Mouse (Mus musculus) gastrocnemius, adult 8-10 months (tissue): Measurements from ENCODE around the gene Chd2. TPM values are rescaled to one million over a fixed set of nuclear protein-coding genes. Genes with fewer than 3 reads are reported as not detected.

Experiments used
- DNase-seq, 2 experiments: peaks; one replicate each; pipeline ENCODE4 v3.0.0; 2022; ENCODE audit warnings: low spot score in 2 of 2
- total RNA-seq, 4 experiments: library from RNA; stranded (reverse); gene quantifications; 2 replicates each; pipeline ENCODE4 v1.2.4; 2022

Chd2 gene
- total RNA-seq, 4 experiments from 2014 or later: 41.6 to 49.5 (median 45.0) TPM

DNA sequence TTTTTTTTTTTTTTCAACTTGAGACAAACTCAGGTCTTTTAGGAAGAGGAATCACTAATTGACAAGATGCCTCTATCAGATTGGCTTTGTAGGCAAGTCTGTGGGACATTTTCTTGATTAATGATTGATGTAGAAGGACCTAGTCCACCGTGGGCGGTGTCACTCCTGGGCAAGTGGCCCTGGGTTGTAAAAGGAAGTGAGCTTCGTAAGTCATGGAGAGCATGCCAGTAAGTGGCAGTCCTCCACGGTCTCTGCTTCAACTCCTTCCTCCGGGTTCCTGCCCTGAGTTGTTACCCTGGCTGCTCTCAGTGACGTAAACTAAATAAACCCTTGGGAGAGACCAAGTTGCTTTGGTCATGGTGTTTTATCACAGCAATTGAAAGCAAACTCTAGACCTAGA is 22.5 kb upstream of the Chd2 start:
- no peak for DNase-seq

GRCm38 (mm10) chr7:73561492-73562055 is 19.9 kb upstream of the Chd2 start:
- DNase-seq: no peak

DNA sequence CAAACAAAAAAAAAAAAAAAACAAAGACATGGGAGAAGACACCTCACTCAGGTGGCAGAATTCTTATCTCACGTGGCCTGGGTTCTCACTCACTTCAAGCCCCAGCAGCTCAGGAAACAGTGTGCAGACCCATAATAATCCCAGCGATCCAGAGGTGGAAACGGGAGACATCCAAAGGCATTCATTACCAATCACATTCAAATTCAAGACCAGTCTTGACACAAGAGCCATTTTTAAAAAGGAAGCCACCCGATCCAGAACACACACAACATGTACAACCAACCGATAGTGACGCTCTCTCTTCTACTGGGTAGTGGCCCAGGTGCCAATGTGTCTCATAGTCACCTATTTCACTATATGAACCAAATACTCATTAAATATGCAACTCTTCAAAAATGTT is 19.2 kb upstream of the Chd2 start:
- no peak for DNase-seq

- DNase-seq: no peak
These were observed 18.2 kb upstream of the Chd2 start for GRCm38 (mm10) chr7:73559853-73560190.

GRCm38 (mm10) chr7:73559170-73559852 is 17.7 kb upstream of the Chd2 start:
- DNase-seq: no peak

- DNase-seq: peak; percentile 98
These were observed 16.9 kb upstream of the Chd2 start for GRCm38 (mm10) chr7:73558293-73559169.

GRCm38 (mm10) chr7:73557671-73558265 is 16.1 kb upstream of the Chd2 start:
- peak in 1 of 2 experiments; percentile 43 for DNase-seq

DNA sequence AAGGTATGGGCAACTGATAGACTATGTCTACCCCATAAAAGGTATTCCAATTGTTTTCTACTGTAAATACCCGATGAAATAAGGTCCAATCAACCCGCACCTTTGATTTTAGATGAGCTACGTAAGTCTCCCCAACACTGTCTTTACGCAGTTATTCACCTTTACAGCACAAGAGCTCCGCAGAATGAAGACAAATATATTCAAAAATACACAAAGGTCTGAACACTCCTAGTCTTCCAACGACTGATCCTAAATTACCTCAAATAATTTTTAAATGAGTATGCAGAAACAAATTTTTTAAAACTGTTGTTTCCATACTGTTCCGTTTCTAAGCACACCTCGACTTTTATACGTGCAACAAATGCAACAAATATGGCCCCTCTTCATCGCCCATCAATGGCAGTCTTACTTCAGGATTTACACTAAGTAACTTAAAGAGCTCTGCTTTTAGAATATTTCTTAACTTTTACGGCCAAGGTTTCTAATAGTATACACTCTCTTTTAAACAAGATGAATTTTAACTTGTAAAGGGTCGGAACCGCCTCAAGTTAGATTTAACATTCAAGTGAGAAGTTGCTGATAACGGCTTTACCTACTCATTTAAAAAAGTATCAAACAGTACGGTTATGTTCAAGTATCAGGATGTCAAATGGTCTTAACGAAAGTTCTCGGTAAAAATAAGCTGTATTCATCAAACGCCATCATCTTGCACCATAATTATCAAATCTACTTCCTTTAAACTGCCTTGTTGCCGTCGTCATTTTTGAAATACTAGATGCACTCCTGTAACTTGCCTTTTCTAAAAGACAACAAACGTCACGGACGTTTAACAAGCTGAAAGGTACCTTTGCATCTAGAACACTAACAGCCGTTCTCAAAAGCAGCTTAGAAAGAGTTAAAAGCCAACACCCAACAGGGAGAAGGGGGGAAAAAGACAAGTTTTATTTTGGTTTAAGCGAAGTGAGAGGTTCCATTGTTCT is 15.3 kb upstream of the Chd2 start:
- DNase-seq: no peak

DNA sequence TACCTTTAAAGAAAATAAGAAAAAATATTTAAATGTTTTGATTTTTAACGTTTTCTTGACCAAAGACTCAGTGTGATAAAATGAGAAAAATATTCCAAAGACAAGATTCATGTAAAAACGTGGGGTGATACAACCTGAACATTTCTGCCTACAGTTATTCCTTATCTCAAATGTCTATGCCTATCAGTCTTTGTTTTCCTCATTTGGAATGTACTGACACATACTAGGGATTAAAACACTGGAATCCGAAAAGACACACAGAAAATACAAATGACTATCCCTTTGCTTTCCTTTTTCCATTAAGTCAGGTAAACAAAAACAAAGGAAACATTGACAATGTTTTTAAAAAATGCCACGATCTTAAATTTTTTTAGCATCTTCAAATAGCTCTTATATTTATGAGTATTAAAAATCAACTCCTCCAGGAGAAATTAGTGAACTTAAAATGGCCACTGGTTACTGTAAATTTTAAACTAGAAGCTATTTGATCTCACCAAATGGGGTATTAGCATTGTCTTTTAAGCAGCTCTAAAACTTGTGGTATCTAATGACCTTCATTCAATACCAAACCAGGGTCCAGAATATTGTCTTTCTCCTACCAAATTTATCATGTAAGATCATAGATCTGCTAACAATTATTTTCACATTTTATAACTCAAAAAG is 14.4 kb upstream of the Chd2 start:
- no peak for DNase-seq

DNA sequence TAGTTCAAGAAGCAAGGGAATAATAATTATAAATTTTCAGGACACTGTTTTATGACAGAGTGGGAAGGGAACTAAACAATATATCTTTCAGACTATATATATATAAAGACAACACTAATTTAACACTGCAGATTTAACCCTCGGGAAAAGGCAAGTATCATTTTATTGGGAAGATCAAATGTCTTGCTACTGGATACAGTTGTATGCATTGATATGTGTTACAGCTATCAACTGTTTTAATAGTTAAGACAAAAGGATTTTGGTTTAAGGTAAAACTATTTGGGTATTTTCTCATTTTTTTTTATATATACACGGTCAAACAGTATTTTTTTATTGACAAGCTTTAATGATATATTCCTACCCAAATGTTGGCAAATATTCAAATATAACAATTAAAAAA is 13.2 kb upstream of the Chd2 start:
- no peak for DNase-seq

- no peak for DNase-seq
These were observed 11.5 kb upstream of the Chd2 start for GRCm38 (mm10) chr7:73553160-73553559.

GRCm38 (mm10) chr7:73552054-73552750 is 10.6 kb upstream of the Chd2 start:
- no peak for DNase-seq

DNA sequence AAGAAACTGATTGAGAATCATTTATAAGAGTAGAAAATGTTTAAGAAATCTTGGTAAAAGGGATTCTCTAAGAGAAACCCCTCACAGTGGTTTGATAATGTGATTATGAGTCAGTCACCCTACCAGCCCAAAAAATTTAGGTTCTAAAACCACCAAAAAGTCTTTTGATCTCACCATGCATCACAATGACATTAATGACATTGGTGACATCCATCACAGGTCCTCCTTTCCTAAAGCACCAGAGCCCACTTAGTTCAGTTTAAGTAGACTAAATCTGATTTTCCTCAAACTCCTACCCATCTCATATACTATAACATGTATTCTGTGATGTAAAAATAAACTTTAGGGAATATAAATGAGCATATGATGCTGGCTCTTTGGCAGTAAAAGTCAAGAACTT is 9.7 kb upstream of the Chd2 start:
- no peak for DNase-seq

DNA sequence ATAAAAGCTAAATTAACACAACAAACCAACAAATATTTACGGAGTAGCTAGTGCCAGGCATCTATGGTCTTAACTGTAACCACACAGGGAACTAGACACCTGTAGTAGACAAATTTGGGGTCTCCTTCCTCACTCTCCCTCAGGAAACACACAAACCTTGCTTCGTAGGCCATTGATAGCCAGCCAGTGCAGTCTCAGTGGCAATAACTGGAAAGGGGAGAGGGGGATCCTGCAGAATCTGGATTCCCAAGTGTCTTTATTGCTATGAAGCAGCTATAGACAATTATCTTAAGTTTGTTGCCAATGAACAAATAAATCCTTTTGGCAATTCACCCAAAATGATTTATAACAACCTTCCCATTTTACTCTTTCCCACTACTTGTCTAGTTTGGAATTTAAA is 6.4 kb upstream of the Chd2 start:
- no peak for DNase-seq

GRCm38 (mm10) chr7:73546561-73547510 is 5.2 kb upstream of the Chd2 start:
- no peak for DNase-seq

GRCm38 (mm10) chr7:73545004-73545403 is 3.4 kb upstream of the Chd2 start:
- DNase-seq: no peak

GRCm38 (mm10) chr7:73542131-73542853 is 662 bp upstream of the Chd2 start:
- no peak for DNase-seq

DNA sequence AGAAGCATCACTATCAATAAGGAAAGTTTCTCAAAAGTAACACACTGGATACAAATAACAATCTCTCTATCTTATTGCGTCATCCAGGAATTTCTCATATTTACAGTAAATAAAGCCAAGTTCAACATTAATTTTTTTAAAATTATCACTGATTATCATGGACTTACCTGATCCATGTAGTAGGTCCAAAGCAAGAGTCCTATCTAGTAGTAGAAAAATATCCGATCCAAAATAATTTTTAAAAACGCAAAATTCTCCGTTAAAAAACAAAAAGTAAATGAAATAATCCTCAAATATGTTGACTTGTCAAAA is 595 bp downstream of the Chd2 start:
- no peak for DNase-seq
